Mouse (Mus musculus) olfactory bulb, adult 2 months (tissue): Measurements from ENCODE around the gene Vps35l. TPM values are rescaled to one million over a fixed set of nuclear protein-coding genes. Genes with fewer than 3 reads are reported as not detected.

Experiments used
- H3K27ac ChIP-seq: fragments of 200-500 bp; 2 replicates; pipeline ENCODE4 v1.5.1; 2012; ENCODE audit warnings: low read depth, low read length; ENCODE audit not compliant: insufficient read depth
- H3K4me1 ChIP-seq: fragments of 200-500 bp; 2 replicates; pipeline ENCODE4 v1.6.1; 2012; ENCODE audit warnings: low read length; ENCODE audit not compliant: control insufficient read depth, insufficient read depth
- H3K4me3 ChIP-seq: fragments of 200-500 bp; 2 replicates; pipeline ENCODE4 v1.5.1; 2012; ENCODE audit warnings: mild to moderate bottlenecking, low read depth, low read length, moderate library complexity; ENCODE audit not compliant: insufficient read depth
- CTCF ChIP-seq: fragments of 200-500 bp; IDR thresholded peaks from 2 replicates; pipeline ENCODE4 v1.5.1; 2012; ENCODE audit warnings: low read depth, mild to moderate bottlenecking, low read length, moderate library complexity; ENCODE audit not compliant: insufficient read depth
- POLR2A ChIP-seq: fragments of 200-500 bp; IDR thresholded peaks from 2 replicates; pipeline ENCODE4 v1.6.1; 2012; ENCODE audit warnings: mild to moderate bottlenecking, low read depth, low read length, moderate library complexity; ENCODE audit not compliant: insufficient read depth
- WGBS: fragments of 180-500 bp; shearing (Covaris S2); methylation state at CpG from one replicate; pipeline ENCODE4 v1.1.7; 2018; 5-methylcytosine and 5-hydroxymethylcytosine counted together
- polyA plus RNA-seq: library from polyadenylated mRNA; stranded (reverse); fragments of >200 nt; gene quantifications from 2 replicates; pipeline ENCODE4 v1.2.4, GENCODE M21; 2012; ENCODE audit warnings: low replicate concordance; ENCODE audit not compliant: missing spikeins, insufficient read depth, insufficient read length

The Vps35l gene
- polyA plus RNA-seq, 1 experiment = not detected

GRCm38 (mm10) chr7:118786091-118786490, 46.1 kb downstream of the Vps35l start:
- WGBS = 85% methylated on average over 6 of the region's 6 CpGs
- TF ChIP-seq POLR2A (no peak), CTCF (no peak)

GRCm38 (mm10) chr7:118787326-118787725, 47.3 kb downstream of the Vps35l start:
- no peak for TF ChIP-seq CTCF
- TF ChIP-seq POLR2A = no peak
- peaks cover 12% of the 10 kb centered on the region for H3K4me1 ChIP-seq
- H3K4me3 ChIP-seq = no peak overlapping the region
- no peak overlapping the region for H3K27ac ChIP-seq
- WGBS = 91% methylated on average over 5 of the region's 5 CpGs

More at GRCm38 (mm10) chr7:118786091-118786490, 46.1 kb downstream of the Vps35l start:
- no peak overlapping the region for H3K4me3 ChIP-seq
- no peak overlapping the region for H3K27ac ChIP-seq
- peaks cover 16% of the 10 kb centered on the region for H3K4me1 ChIP-seq

- no peak for TF ChIP-seq CTCF
- no peak for TF ChIP-seq POLR2A
These were observed 48.5 kb downstream of the Vps35l start for GRCm38 (mm10) chr7:118788481-118788880.

GRCm38 (mm10) chr7:118790292-118790691, 50.3 kb downstream of the Vps35l start:
- Histone ChIP-seq H3K4me1 (peaks cover 4% of the 10 kb centered on the region), H3K4me3 (no peak overlapping the region), H3K27ac (no peak overlapping the region)
- TF ChIP-seq POLR2A (no peak), CTCF (no peak)
- 93% methylated on average over 5 of the region's 5 CpGs for WGBS

More at GRCm38 (mm10) chr7:118788481-118788880, 48.5 kb downstream of the Vps35l start:
- Histone ChIP-seq H3K4me1 (peaks cover 6% of the 10 kb centered on the region), H3K4me3 (no peak overlapping the region), H3K27ac (no peak overlapping the region)
- WGBS = 55% methylated on average over 7 of the region's 7 CpGs

GRCm38 (mm10) chr7:118793899-118794298, 53.9 kb downstream of the Vps35l start:
- 81% methylated on average over 8 of the region's 8 CpGs for WGBS
- no peak for TF ChIP-seq POLR2A
- no peak for TF ChIP-seq CTCF
- H3K4me1 ChIP-seq = no peaks in the 10 kb centered on the region
- no peak overlapping the region for H3K27ac ChIP-seq
- H3K4me3 ChIP-seq = no peak overlapping the region

- WGBS = 90% methylated on average over 8 of the region's 8 CpGs
These were observed 55.8 kb downstream of the Vps35l start for GRCm38 (mm10) chr7:118795779-118796178.

GRCm38 (mm10) chr7:118796838-118797237, 56.8 kb downstream of the Vps35l start:
- H3K27ac ChIP-seq = no peak overlapping the region
- no peak overlapping the region for H3K4me3 ChIP-seq
- TF ChIP-seq POLR2A = no peak
- H3K4me1 ChIP-seq = no peaks in the 10 kb centered on the region
- 88% methylated on average over 9 of the region's 9 CpGs for WGBS

More at GRCm38 (mm10) chr7:118795779-118796178, 55.8 kb downstream of the Vps35l start:
- H3K4me1 ChIP-seq = no peaks in the 10 kb centered on the region
- no peak for TF ChIP-seq POLR2A
- no peak for TF ChIP-seq CTCF
- H3K27ac ChIP-seq = no peak overlapping the region
- H3K4me3 ChIP-seq = no peak overlapping the region

- H3K27ac ChIP-seq = no peak overlapping the region
- H3K4me3 ChIP-seq = no peak overlapping the region
- 80% methylated on average over 7 of the region's 7 CpGs for WGBS
- H3K4me1 ChIP-seq = no peaks in the 10 kb centered on the region
- TF ChIP-seq POLR2A (no peak), CTCF (no peak)
These were observed 57.6 kb downstream of the Vps35l start for GRCm38 (mm10) chr7:118797600-118797999.

- Histone ChIP-seq H3K4me3 (no peak overlapping the region), H3K27ac (no peak overlapping the region), H3K4me1 (no peaks in the 10 kb centered on the region)
- TF ChIP-seq CTCF (no peak), POLR2A (no peak)
- WGBS = 88% methylated on average over 6 of the region's 6 CpGs
These were observed 58.1 kb downstream of the Vps35l start for GRCm38 (mm10) chr7:118798105-118798570.

GRCm38 (mm10) chr7:118800112-118800734, 60.2 kb downstream of the Vps35l start:
- Histone ChIP-seq H3K4me3 (no peak overlapping the region), H3K27ac (no peak overlapping the region), H3K4me1 (no peaks in the 10 kb centered on the region)
- 84% methylated on average over 15 of the region's 15 CpGs for WGBS
- TF ChIP-seq CTCF (no peak), POLR2A (no peak)
